ENCODE assay signal across 9 mouse cellular contexts in the genomic region with DNA sequence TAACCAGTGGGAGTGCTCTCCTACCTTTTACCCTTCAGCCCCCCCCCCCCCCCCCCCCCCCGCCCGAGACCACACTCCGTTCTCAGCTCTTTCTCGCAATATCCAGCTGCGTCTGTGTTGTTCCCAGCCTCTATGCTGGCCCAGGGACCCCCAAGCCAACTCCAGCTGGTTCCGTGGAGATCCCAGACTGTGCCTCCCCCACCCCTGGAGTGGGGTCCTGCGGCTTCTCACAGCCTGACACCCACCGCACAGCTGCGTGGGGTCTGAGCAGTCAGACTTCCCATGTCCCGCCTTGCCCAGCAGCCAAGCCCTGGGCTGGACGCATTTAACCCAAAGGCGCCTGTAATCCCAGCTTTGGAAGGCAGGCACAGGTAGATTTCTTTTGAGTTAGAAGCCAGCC. TPM values are rescaled to one million over a fixed set of nuclear protein-coding genes. Genes with fewer than 3 reads are reported as not detected.
A peak's percentile ranks its signal among the peaks of the same experiment; 100 is the strongest.
DNase-seq lines count a peak whose midpoint lies in the region; ATAC-seq and TF ChIP-seq lines count a peak whose summit lies in the region.
"Had no signal": no experiment of that assay in that cellular context is flagged by ENCODE, and none has a peak within 500 bp of the region (broad histone marks: within the 10 kb centered on the region; RNA-seq: fewer than 3 reads in every experiment).

No protein-coding gene starts in this region.

- no peak for TF ChIP-seq CTCF in liver, embryonic 14.5 days (IDR thresholded peaks at IDR 0.05; ENCODE audit: low read depth)

- WGBS in heart, embryonic 12.5 days: 12% methylated on average over 11 of the region's 12 CpGs
- 22% methylated on average over 10 of the region's 12 CpGs for WGBS in forebrain, embryonic 14.5 days
- WGBS in liver, embryonic 14.5 days (ENCODE audit: insufficient replicate concordance): 52% methylated on average over 11 of the region's 12 CpGs

- peak overlapping the region; percentile 80 for H3K9ac ChIP-seq in heart, embryonic 12.5 days
- H3K9ac ChIP-seq in forebrain, embryonic 14.5 days (ENCODE audit: low read length): peak overlapping the region; percentile 55; the same call in 1 of the 2 replicates
- H3K9ac ChIP-seq in liver, embryonic 14.5 days (replicated peaks): no peak overlapping the region

- H3K36me3 ChIP-seq in heart, embryonic 12.5 days: no peaks in the 10 kb centered on the region
- H3K36me3 ChIP-seq in forebrain, embryonic 14.5 days (ENCODE audit: control insufficient read depth, insufficient read depth, low read length): no peaks in the 10 kb centered on the region
- H3K36me3 ChIP-seq in liver, embryonic 14.5 days (replicated peaks; ENCODE audit: control insufficient read depth, insufficient read depth, low read depth): no peaks in the 10 kb centered on the region

- intact Hi-C loops in gastrocnemius, postnatal 36 days (cut with DNase I): no loop called here

- H3K4me3 ChIP-seq in heart, embryonic 12.5 days: peak overlapping the region; percentile 67
- peak overlapping the region; percentile 19 for H3K4me3 ChIP-seq in forebrain, embryonic 14.5 days (ENCODE audit: low read depth, low read length)
- H3K4me3 ChIP-seq in liver, embryonic 14.5 days (ENCODE audit: insufficient read depth in 1 of 2, low read depth in 2 of 2, low read length in 2 of 2): peak overlapping the region in 1 of 2 experiments; percentile 36; a peak in 1 of 4 replicates

- peak; percentile 41 for ATAC-seq in heart, embryonic 12.5 days (ENCODE audit: insufficient number of reproducible peaks, low FRiP score)
- ATAC-seq in forebrain, embryonic 14.5 days: peak; percentile 67
- ATAC-seq in liver, embryonic 14.5 days (ENCODE audit: insufficient read depth): no peak

- H3K9me3 ChIP-seq in heart, embryonic 12.5 days (replicated peaks): no peaks in the 10 kb centered on the region
- no peaks in the 10 kb centered on the region for H3K9me3 ChIP-seq in forebrain, embryonic 14.5 days (replicated peaks; ENCODE audit: control insufficient read depth, low read length)
- no peaks in the 10 kb centered on the region for H3K9me3 ChIP-seq in liver, embryonic 14.5 days (ENCODE audit: control insufficient read depth, low read length)

- no peak for DNase-seq in heart, adult 18-20 months
- peak; percentile 20 for DNase-seq in ZHBTc4 (ENCODE audit: low read depth, low spot score)
- DNase-seq in forebrain, embryonic 14.5 days (ENCODE audit: low spot score): peak; percentile 2
- no peak for DNase-seq in liver, embryonic 14.5 days (ENCODE audit: low read depth in 3 of 3, low spot score in 3 of 3)
- DNase-seq in thymus, postnatal 36 days: no peak
- no peak for DNase-seq in gastrocnemius, postnatal 25 days
- no peak for DNase-seq in gastrocnemius, postnatal 36 days

- H3K27me3 ChIP-seq in heart, embryonic 12.5 days (replicated peaks): no peaks in the 10 kb centered on the region
- no peaks in the 10 kb centered on the region for H3K27me3 ChIP-seq in forebrain, embryonic 14.5 days (replicated peaks; ENCODE audit: control insufficient read depth, insufficient read depth, low read length)
- no peaks in the 10 kb centered on the region for H3K27me3 ChIP-seq in liver, embryonic 14.5 days (ENCODE audit: control insufficient read depth, insufficient read depth, low read length)

- peak overlapping the region; percentile 98 for H3K4me2 ChIP-seq in heart, embryonic 12.5 days
- H3K4me2 ChIP-seq in forebrain, embryonic 14.5 days (ENCODE audit: low read length): peak overlapping the region; percentile 49
- H3K4me2 ChIP-seq in liver, embryonic 14.5 days (ENCODE audit: low read depth): peak overlapping the region; percentile 53

- peaks cover 14% of the 10 kb centered on the region for H3K4me1 ChIP-seq in heart, embryonic 12.5 days (replicated peaks)
- H3K4me1 ChIP-seq in forebrain, embryonic 14.5 days (ENCODE audit: control insufficient read depth, insufficient read depth, low read length): 0 out of 2 replicates have a peak, but pooled peaks cover 5% of the 10 kb centered on the region
- peaks cover 0 to 2% of the 10 kb centered on the region in 2 experiments; a peak in 1 of 4 replicates for H3K4me1 ChIP-seq in liver, embryonic 14.5 days (replicated peaks; ENCODE audit: control insufficient read depth in 2 of 2, insufficient read depth in 2 of 2, low read length in 1 of 2)

- H3K27ac ChIP-seq in heart, embryonic 12.5 days (ENCODE audit: poor library complexity, severe bottlenecking): no peak overlapping the region
- no peak overlapping the region for H3K27ac ChIP-seq in forebrain, embryonic 14.5 days (ENCODE audit: low read depth, low read length)
- no peak overlapping the region for H3K27ac ChIP-seq in liver, embryonic 14.5 days
- H3K27ac ChIP-seq: heart, adult 2 months had no signal

- no peak for TF ChIP-seq EP300 in liver, embryonic 14.5 days (IDR thresholded peaks at IDR 0.05; ENCODE audit: low read depth)

RNA-seq across cellular contexts. Expression of gene Asf1a, which starts 15.5 kb away (rescaled TPM):
- polyA plus RNA-seq in heart, embryonic 12.5 days (2016; fragmentation: Nextera tagmentation; extraction: Ambion mirVana): 80.7 and 80.8 TPM in 2 replicates
- 10 to 100 TPM; 28.3 to 29.4 TPM for total RNA-seq in heart, adult 18-20 months (2021)
- polyA plus RNA-seq in forebrain, embryonic 14.5 days (2014; fragmentation: Nextera tagmentation; extraction: Ambion mirVana): 107 and 119 TPM in 2 replicates
- 20.0 and 38.0 TPM in 2 replicates for polyA plus RNA-seq in liver, embryonic 14.5 days (2012; rRNA removed)
- polyA plus RNA-seq in liver, embryonic 14.5 days (2014; fragmentation: Nextera tagmentation; extraction: Ambion mirVana): 109 and 110 TPM in 2 replicates
- 10 to 100 TPM; 16.7 to 17.2 TPM for total RNA-seq in gastrocnemius, postnatal 25 days (2021)
- total RNA-seq in gastrocnemius, postnatal 36 days (2021): 10 to 100 TPM; 17.4 to 23.4 TPM

RNA-seq across cellular contexts. Expression of gene Mcm9, which starts 49.2 kb away (rescaled TPM):
- polyA plus RNA-seq in heart, embryonic 12.5 days (2016; fragmentation: Nextera tagmentation; extraction: Ambion mirVana): 11.6 and 14.1 TPM in 2 replicates
- total RNA-seq in heart, adult 18-20 months (2021): 1 to 10 TPM; 2.5 to 3.4 TPM
- 9.1 and 11.6 TPM in 2 replicates for polyA plus RNA-seq in forebrain, embryonic 14.5 days (2014; fragmentation: Nextera tagmentation; extraction: Ambion mirVana)
- polyA plus RNA-seq in liver, embryonic 14.5 days (2012; rRNA removed): 2.0 and 2.4 TPM in 2 replicates
- polyA plus RNA-seq in liver, embryonic 14.5 days (2014; fragmentation: Nextera tagmentation; extraction: Ambion mirVana): 4.2 and 6.1 TPM in 2 replicates
- 1 to 10 TPM; 1.3 to 1.5 TPM for total RNA-seq in gastrocnemius, postnatal 25 days (2021)
- 1 to 10 TPM in 1 of 2 experiments, under 1 TPM in 1; 0.81 to 1.2 TPM for total RNA-seq in gastrocnemius, postnatal 36 days (2021)

Comparison
In these comparisons a context has a peak if more than half of its experiments do, and no peak if none do; other contexts are left out.
1. DNase-seq: peak in ZHBTc4 (single experiment) and forebrain, embryonic 14.5 days (single experiment); none in heart, adult 18-20 months (0 of 2), liver, embryonic 14.5 days (0 of 3), thymus, postnatal 36 days (0 of 2), gastrocnemius, postnatal 25 days (single experiment) and gastrocnemius, postnatal 36 days (0 of 2).
2. Peak in every context shown above with its lines, with median percentiles within 50 percentile points of each other: H3K4me2 ChIP-seq.